Mouse (Mus musculus) liver, embryonic 15.5 days (tissue): Measurements from ENCODE around the gene Gm29289. TPM values are rescaled to one million over a fixed set of nuclear protein-coding genes. Genes with fewer than 3 reads are reported as not detected.
"Not testable (repeated sequence)": the region's sequence is repeated elsewhere in the genome, so short reads cannot be mapped to it uniquely, and the experiment has no call there.

Source experiments
- ATAC-seq: fragments of 200-750 bp; cut with Nextera tagmentation; 2 replicates; pipeline ENCODE4 v1.8.0; 2017; ENCODE audit warnings: moderate number of reproducible peaks, mild to moderate bottlenecking, moderate library complexity; ENCODE audit not compliant: insufficient read depth
- H3K27ac ChIP-seq: fragments of 300-500 bp; sonication (generic); replicated peaks from 2 replicates; pipeline ENCODE4 v1.5.1; 2015; ENCODE audit warnings: mild to moderate bottlenecking, inconsistent platforms
- H3K27me3 ChIP-seq: fragments of 300-500 bp; sonication (generic); 2 replicates; pipeline ENCODE4 v1.6.1; 2015; ENCODE audit warnings: mild to moderate bottlenecking, inconsistent platforms
- H3K36me3 ChIP-seq: fragments of 300-500 bp; sonication (generic); replicated peaks from 2 replicates; pipeline ENCODE4 v1.6.1; 2015; ENCODE audit warnings: moderate library complexity, mild to moderate bottlenecking, inconsistent platforms
- H3K4me1 ChIP-seq: fragments of 300-500 bp; sonication (generic); replicated peaks from 2 replicates; pipeline ENCODE4 v1.6.1; 2015; ENCODE audit warnings: inconsistent platforms
- H3K4me2 ChIP-seq: fragments of 300-500 bp; sonication (generic); 2 replicates; pipeline ENCODE4 v1.6.1; 2015; ENCODE audit warnings: moderate library complexity, mild to moderate bottlenecking, inconsistent platforms
- H3K4me3 ChIP-seq: fragments of 300-500 bp; sonication (generic); replicated peaks from 2 replicates; pipeline ENCODE4 v1.5.1; 2015; ENCODE audit warnings: mild to moderate bottlenecking, inconsistent platforms
- H3K9ac ChIP-seq: fragments of 300-500 bp; sonication (generic); 2 replicates; pipeline ENCODE4 v1.6.1; 2015; ENCODE audit warnings: moderate library complexity, mild to moderate bottlenecking, inconsistent platforms
- H3K9me3 ChIP-seq: fragments of 300-500 bp; sonication (generic); replicated peaks from 2 replicates; pipeline ENCODE4 v1.6.1; 2016; ENCODE audit warnings: inconsistent platforms
- WGBS: fragments of 180-500 bp; shearing (Covaris S2); methylation state at CpG from one replicate; pipeline ENCODE4 v1.1.7; 2015; ENCODE audit warnings: mixed read lengths; ENCODE audit not compliant: insufficient replicate concordance; 5-methylcytosine and 5-hydroxymethylcytosine counted together
- polyA plus RNA-seq: library from polyadenylated mRNA; unstranded; fragments of >200 nt; fragmentation: Nextera tagmentation; extraction: Ambion mirVana; gene quantifications from 2 replicates; pipeline ENCODE4 v1.2.1, GENCODE M21; 2015

The Gm29289 gene
- not detected in 2 replicates for polyA plus RNA-seq

GRCm38 (mm10) chrY:2932282-2932681 is at the start of gene Gm29289:
Gene Gm29289 (plus strand): TSS chrY:2932582.
- H3K9ac ChIP-seq, H3K9me3 ChIP-seq, H3K27ac ChIP-seq, H3K4me2 ChIP-seq, H3K4me3 ChIP-seq, ATAC-seq, H3K36me3 ChIP-seq, H3K27me3 ChIP-seq, H3K4me1 ChIP-seq: not testable (repeated sequence)
- no CpG with 5 or more reads among the region's 9 CpGs for WGBS

- H3K36me3 ChIP-seq, H3K9ac ChIP-seq, H3K9me3 ChIP-seq, H3K4me3 ChIP-seq, H3K27me3 ChIP-seq, H3K27ac ChIP-seq, H3K4me2 ChIP-seq, H3K4me1 ChIP-seq, ATAC-seq: not testable (repeated sequence)
- no CpG with 5 or more reads among the region's 9 CpGs for WGBS
These were observed 31.7 kb upstream of the Gm29289 start, which contains the start of gene Gm10352 for GRCm38 (mm10) chrY:2900689-2901088. Gene Gm10352 (plus strand): TSS chrY:2900989.

Other genes with a start within 250 kb of the Gm29289 start
- gene H2al2b, start 211.9 kb upstream of the Gm29289 start, polyA plus RNA-seq, result not detected in 2 replicates
- not detected in 2 replicates for gene Gm4064, start 136.4 kb upstream of the Gm29289 start, polyA plus RNA-seq
- gene Rbmy, start 101.9 kb upstream of the Gm29289 start, polyA plus RNA-seq, result not detected in 2 replicates
- gene Gm10256, start 101.9 kb upstream of the Gm29289 start, polyA plus RNA-seq, result not detected in 2 replicates
- not detected in 2 replicates for gene Gm10352, start 31.6 kb upstream of the Gm29289 start, polyA plus RNA-seq